Mouse (Mus musculus) layer of hippocampus, adult 9-11 months (tissue): ENCODE data around the gene Mt4.
"Not testable (repeated sequence)": the region's sequence is repeated elsewhere in the genome, so short reads cannot be mapped to it uniquely, and the experiment has no call there.

Experiments
- DNase-seq: peaks from one replicate; pipeline ENCODE4 v3.0.0; 2022

The Mt4 gene

GRCm38 (mm10) chr8:94136933-94137332 is at the start of gene Mt4:
Gene Mt4 (plus strand): TSS chr8:94137197.
- DNase-seq, result no peak

- DNase-seq, result no peak
Measured at GRCm38 (mm10) chr8:94087964-94088363, 49.0 kb upstream of the Mt4 start.

GRCm38 (mm10) chr8:94089715-94090114 is 47.3 kb upstream of the Mt4 start:
- DNase-seq, result no peak

GRCm38 (mm10) chr8:94092848-94093247 is 44.1 kb upstream of the Mt4 start:
- DNase-seq, result no peak

DNA sequence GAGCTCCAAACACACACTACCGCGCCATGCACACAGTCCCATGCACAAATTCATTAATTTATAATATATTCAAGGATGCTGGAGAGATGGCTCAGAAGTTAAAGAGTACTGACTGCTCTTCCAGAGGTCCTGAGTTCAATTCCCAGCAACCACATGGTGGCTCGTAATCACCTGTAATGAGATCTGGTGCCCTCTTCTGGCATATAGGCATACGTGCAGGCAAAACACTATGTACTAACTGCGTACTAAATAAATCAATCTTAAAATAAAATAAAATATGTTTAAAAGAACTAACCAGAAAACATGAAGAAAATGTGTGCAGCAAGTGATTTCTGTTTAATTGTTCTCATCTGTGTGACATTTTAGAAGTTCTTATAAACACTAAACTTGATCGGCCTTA is 42.7 kb upstream of the Mt4 start:
- DNase-seq, result no peak

DNA sequence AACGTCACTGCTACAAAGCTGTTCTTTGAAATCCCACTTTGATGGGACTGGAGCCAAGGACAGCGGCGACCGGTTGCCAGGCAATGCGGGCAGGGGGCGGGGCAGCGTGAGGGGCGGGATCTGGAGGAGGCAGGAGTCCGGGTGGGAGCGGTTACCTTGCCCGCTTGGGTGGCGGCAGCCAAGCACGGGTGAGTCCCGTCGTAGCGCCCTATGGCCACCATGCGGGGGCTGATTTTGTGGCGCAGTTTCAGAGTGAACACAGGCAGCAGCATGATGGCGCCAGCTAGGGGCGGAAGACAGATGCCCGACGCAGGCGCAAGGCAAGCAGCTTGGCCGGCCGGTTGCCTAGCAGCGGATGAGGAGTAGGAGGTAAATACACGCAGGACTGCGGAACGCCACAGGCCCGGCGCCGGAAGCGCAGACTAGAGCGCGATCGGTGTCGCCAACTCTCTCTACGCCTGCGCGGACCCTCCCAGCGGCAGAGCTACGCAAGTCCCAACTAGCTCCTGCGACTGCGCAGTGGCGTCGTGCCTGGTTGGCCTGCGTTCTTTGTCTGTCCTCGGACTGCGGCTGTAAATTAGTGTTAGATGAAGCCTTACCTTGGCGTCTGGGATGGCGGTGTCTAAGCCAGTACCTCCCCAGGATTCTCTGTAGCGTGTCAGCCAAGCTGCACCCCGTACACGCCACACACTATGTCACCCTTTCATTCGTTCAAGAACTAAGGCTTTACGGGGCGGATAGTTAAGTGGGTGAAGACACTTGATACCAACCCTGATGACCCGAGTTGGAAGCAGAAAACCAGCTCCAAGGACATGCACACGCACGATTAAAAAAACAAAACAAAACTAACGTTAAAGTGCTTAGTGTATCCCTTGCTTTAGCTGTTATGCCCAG is 38.7 kb upstream of the Mt4 start, which contains the start of gene Bbs2:
Gene Bbs2, minus strand, starts transcription at position 848 of the 894 bp plus-strand sequence.
- DNase-seq, result peak; percentile 100

- DNase-seq, result no peak
Measured at GRCm38 (mm10) chr8:94098996-94099395, 38.0 kb upstream of the Mt4 start.

- peak; percentile 33 for DNase-seq
Measured at GRCm38 (mm10) chr8:94104146-94104545, 32.9 kb upstream of the Mt4 start.

- DNase-seq, result no peak
Measured at GRCm38 (mm10) chr8:94107871-94108270, 29.1 kb upstream of the Mt4 start.

- no peak for DNase-seq
Measured at GRCm38 (mm10) chr8:94109396-94109795, 27.6 kb upstream of the Mt4 start.

DNA sequence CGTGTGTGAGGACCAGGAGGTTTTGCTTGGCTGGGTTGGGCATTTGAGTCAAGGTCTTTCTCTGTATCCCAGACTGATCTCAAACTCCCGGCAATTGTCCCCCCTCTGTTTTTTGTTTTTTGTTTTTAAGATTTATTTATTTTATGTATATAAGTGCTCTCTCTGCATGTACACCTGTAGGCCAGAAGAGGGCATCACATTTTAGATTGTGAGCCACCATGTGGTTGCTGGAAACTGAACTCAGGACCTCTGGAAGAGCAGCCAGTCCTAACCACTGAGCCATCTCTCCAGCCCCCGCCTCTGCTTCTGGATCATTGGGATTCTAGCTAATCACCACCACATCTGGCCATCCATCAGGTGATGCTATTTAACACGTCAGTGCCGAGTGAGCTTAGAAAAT is 27.2 kb upstream of the Mt4 start:
- no peak for DNase-seq

DNA sequence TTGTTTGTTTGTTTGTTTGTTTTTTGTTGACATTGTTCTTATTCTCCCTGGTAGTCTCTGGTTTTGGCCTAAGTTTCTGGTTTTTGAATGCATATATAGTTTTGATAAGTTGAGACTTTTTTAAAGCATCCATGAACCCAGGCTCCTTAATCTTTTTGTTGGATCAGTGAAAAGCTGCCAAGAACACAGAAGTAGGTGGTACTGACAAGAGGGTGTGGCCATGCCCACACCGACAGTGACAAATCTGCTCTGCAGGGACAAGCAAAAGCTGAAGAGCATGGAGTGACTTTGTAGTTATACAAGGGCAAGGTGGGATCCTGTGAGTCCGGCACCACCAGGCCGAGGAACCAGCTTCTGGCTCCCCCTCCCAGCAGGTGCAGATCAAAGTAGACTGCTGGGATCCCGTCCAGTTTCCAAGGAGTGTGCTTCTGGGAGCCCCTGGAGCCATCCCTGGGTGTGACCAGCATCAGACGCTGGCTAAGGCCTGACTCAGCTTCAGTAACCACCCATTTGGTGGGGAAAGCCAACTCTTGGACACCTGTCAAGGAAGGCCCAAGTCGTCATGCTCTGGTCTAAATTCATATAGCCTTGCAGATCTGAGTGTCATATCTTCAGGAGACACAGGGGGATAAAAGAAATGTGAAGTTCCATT is 26.3 kb upstream of the Mt4 start:
- DNase-seq, result no peak

- DNase-seq, result no peak
Measured at GRCm38 (mm10) chr8:94113435-94113834, 23.6 kb upstream of the Mt4 start.

- no peak for DNase-seq
Measured at GRCm38 (mm10) chr8:94113972-94114371, 23.0 kb upstream of the Mt4 start.

- DNase-seq, result peak; percentile 84
Measured at GRCm38 (mm10) chr8:94118776-94119430, 18.1 kb upstream of the Mt4 start.

- DNase-seq, result no peak
Measured at GRCm38 (mm10) chr8:94121625-94122024, 15.4 kb upstream of the Mt4 start.

DNA sequence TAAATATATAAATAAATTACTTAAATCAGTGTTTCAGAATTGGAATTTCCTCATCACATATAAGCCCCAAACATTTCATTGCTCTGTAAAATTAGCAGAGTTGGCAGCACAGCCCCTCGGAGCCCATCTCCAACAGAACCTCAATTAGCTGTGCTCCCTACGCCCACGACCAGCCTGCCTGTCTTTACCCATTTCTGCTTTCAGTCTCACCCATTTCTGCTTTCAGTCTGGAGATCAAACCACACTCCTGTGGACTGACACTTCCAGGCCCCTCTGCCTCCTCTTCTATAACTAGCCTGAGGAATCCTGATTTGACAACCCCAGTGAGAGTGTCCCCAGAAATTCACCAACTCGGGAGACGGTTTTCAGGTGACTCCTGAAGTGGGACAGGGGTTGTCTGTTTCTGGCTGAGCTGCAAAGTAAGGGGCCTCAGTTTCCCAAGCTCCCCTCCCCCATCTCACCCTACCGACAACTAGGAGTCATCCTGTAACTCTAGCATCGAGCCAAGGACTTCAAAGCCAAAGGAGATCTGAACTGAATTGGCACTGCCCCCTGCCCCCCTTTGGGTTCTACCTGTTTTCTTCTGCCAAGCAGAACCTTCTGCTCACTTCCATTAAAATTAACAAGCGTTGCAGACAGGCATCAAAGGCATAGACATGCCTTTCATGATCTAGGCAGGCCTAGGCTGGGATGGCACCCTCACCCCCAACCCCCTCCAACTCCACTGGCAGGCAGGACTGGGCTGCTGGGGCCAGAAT is 14.1 kb upstream of the Mt4 start:
- peak; percentile 76 for DNase-seq

- no peak for DNase-seq
Measured at GRCm38 (mm10) chr8:94127711-94128110, 9.3 kb upstream of the Mt4 start.

DNA sequence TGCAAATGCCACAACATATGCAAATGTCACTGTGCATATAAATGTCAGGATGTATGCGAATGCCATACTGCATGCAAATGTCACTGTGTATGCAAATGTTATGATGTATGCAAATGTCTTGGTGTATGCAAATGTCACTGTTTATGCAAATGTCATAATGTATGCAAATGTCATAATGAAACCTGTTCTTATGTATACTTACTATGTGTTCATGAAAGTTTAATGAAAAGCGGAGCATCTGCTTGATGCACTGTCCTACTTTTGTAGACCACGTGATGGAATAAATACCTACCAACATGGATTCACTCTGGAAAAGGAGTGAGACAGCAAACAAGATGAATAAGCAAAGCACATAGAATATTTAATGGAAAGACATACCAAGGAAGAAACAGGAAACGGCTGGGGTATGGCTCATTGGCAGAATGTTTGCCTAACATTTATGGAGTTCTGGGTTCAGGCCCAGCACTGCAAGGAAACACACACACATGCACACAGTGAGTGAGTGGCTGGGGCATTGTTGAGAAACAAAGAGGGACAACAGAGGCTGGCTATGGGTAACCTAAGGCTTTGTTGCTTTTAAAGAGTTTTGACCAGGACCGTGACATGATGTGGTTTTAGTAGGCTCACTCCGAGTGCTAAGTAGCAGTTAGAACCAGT is 7.7 kb upstream of the Mt4 start:
- DNase-seq, result no peak

- DNase-seq, result no peak
Measured at GRCm38 (mm10) chr8:94130126-94130525, 6.9 kb upstream of the Mt4 start.

DNA sequence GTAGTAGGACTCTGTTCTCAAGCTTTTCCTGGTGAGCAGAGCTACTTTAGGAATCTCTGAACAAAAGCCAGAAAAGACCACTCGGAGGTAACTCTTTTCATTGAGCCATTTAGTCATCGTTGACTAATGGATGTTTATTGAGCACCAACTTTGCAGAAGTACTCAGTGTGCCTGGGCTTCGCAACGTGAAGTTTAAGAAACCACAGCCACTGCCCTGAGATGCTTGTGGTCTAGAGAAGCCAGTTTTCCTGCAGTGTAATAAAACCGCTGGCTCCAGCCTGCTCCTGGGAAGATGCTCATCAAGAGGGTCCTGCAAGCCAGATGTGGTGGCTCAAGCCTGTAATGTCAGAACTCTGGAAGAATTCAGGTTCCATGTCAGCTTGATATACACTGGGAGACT is 4.9 kb upstream of the Mt4 start:
- DNase-seq, result no peak

DNA sequence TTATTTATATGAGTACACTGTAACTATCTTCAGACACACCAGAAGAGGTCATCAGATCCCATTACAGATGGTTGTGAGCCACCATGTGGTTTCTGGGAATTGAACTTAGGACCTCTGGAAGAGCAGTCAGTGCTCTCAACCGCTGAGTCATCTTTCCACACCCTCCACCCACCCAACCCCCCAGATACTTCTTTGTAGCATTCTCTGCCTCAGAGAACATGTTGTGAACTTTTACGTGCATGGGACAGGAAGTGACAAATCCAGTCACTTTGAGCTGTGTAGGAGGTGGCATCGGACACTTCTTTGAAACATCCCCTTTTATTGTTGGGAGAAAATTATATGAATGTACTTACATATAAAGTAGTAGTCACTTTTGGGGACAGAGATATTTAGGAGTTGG is 2.4 kb upstream of the Mt4 start:
- DNase-seq, result not testable (repeated sequence)
